47 mouse cellular contexts compared by ENCODE assay signal in the genomic region with DNA sequence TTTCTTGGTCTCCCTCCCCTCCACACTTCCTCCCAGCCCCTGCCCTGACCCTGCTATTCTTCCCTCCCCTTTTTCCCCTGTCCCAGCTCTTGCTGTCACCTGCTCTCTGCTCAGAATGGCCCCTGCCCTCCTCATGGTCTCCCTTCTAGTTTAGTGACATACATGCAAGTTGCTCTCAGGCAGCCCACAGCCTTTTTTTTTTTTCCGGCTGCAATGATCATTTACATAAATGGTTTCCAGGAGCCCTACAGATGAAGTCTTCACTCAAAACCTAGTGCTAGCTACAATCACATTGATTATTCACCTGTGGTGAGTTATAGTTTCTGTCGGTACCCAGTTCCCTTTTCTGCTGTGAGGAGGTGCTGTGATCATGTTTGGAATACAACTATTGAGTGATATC. TPM values are rescaled to one million over a fixed set of nuclear protein-coding genes. Genes with fewer than 3 reads are reported as not detected.
"Had no signal": no experiment of that assay in that cellular context is flagged by ENCODE, and none has a peak within 500 bp of the region (broad histone marks: within the 10 kb centered on the region; RNA-seq: fewer than 3 reads in every experiment).

No protein-coding gene starts in this region.

- H3K27me3 ChIP-seq: limb, embryonic 12.5 days; limb, embryonic 13.5 days; limb, embryonic 15.5 days; lung, embryonic 15.5 days; midbrain, embryonic 12.5 days; midbrain, embryonic 13.5 days; midbrain, embryonic 15.5 days; neural tube, embryonic 12.5 days had no signal

- H3K9me3 ChIP-seq: limb, embryonic 10.5 days; limb, embryonic 12.5 days; limb, embryonic 13.5 days; limb, embryonic 15.5 days; liver, embryonic 12.5 days; liver, embryonic 13.5 days; liver, embryonic 15.5 days; lung, embryonic 15.5 days; megakaryocyte, embryonic 14.5 days; midbrain, embryonic 10.5 days; midbrain, embryonic 12.5 days; midbrain, embryonic 13.5 days; midbrain, embryonic 15.5 days; neural tube, embryonic 12.5 days had no signal

- H3K36me3 ChIP-seq: limb, embryonic 10.5 days; limb, embryonic 12.5 days; limb, embryonic 13.5 days; limb, embryonic 15.5 days; liver, embryonic 12.5 days; liver, embryonic 13.5 days; liver, embryonic 15.5 days; lung, embryonic 15.5 days; midbrain, embryonic 10.5 days; midbrain, embryonic 12.5 days; midbrain, embryonic 13.5 days; midbrain, embryonic 15.5 days; neural tube, embryonic 12.5 days had no signal

- H3K9ac ChIP-seq: limb, embryonic 12.5 days; limb, embryonic 13.5 days; limb, embryonic 15.5 days; liver, embryonic 12.5 days; liver, embryonic 13.5 days; liver, embryonic 14.5 days; liver, embryonic 15.5 days; liver, postnatal 0 days; lung, embryonic 14.5 days; lung, embryonic 15.5 days; midbrain, embryonic 12.5 days; midbrain, embryonic 13.5 days; midbrain, embryonic 15.5 days; neural tube, embryonic 12.5 days had no signal

- H3K4me3 ChIP-seq: limb, embryonic 10.5 days; limb, embryonic 12.5 days; limb, embryonic 13.5 days; limb, embryonic 15.5 days; liver, embryonic 12.5 days; liver, embryonic 13.5 days; liver, embryonic 15.5 days; lung, embryonic 15.5 days; megakaryocyte, embryonic 14.5 days; midbrain, embryonic 10.5 days; midbrain, embryonic 12.5 days; midbrain, embryonic 13.5 days; midbrain, embryonic 15.5 days; myocyte; neural tube, embryonic 12.5 days had no signal

- H3K4me2 ChIP-seq: limb, embryonic 12.5 days; limb, embryonic 13.5 days; limb, embryonic 15.5 days; liver, embryonic 11.5 days; liver, embryonic 12.5 days; liver, embryonic 13.5 days; liver, embryonic 15.5 days; lung, embryonic 14.5 days; lung, embryonic 15.5 days; midbrain, embryonic 11.5 days; midbrain, embryonic 12.5 days; midbrain, embryonic 13.5 days; midbrain, embryonic 15.5 days; neural tube, embryonic 12.5 days had no signal

- H3K27ac ChIP-seq: limb, embryonic 10.5 days; limb, embryonic 12.5 days; limb, embryonic 13.5 days; limb, embryonic 15.5 days; liver, embryonic 12.5 days; liver, embryonic 13.5 days; liver, embryonic 14.5 days; liver, embryonic 15.5 days; lung, embryonic 15.5 days; macrophage; midbrain, embryonic 10.5 days; midbrain, embryonic 12.5 days; midbrain, embryonic 13.5 days; midbrain, embryonic 15.5 days; neural tube, embryonic 12.5 days had no signal

- DNase-seq: left cerebral cortex, postnatal 4 days; liver; liver, embryonic 13.5 days; liver, postnatal 0 days; lung, adult 18-20 months; lung, adult 2 months; lung, embryonic 14.5 days; lung, postnatal 10 days; lung, postnatal 14 days; lung, postnatal 36 days; lung, postnatal 4 days; midbrain, embryonic 14.5 days had no signal

- H3K4me1 ChIP-seq: limb, embryonic 10.5 days; limb, embryonic 12.5 days; limb, embryonic 13.5 days; limb, embryonic 15.5 days; liver, embryonic 12.5 days; liver, embryonic 13.5 days; lung, embryonic 15.5 days; midbrain, embryonic 10.5 days; midbrain, embryonic 12.5 days; midbrain, embryonic 13.5 days; midbrain, embryonic 15.5 days; neural tube, embryonic 12.5 days had no signal

RNA-seq across cellular contexts. Expression of a gene that starts 8.7 kb away (rescaled TPM):
- total RNA-seq: liver, adult 2 months; megakaryocyte, adult 5-6 weeks; monocyte, adult 5-6 weeks had no signal
- polyA plus RNA-seq: liver, adult 2 months; lung, adult 2 months; macrophage; myocyte had no signal

RNA-seq across cellular contexts. Expression of a gene that starts 32.7 kb away (rescaled TPM):
- total RNA-seq: left cerebral cortex, postnatal 10 days; left cerebral cortex, postnatal 14 days; left cerebral cortex, postnatal 25 days; left cerebral cortex, postnatal 36 days; left cerebral cortex, postnatal 4 days; liver, adult 2 months; megakaryocyte progenitor cell, adult 5-6 weeks; megakaryocyte, adult 5-6 weeks; megakaryocyte-erythroid progenitor cell, adult 5-6 weeks; midbrain, postnatal 0 days; monocyte, adult 5-6 weeks had no signal
- polyA plus RNA-seq: limb, embryonic 10.5 days; limb, embryonic 11.5 days; limb, embryonic 12.5 days; limb, embryonic 13.5 days; limb, embryonic 14.5 days; limb, embryonic 15.5 days; liver, adult 2 months; liver, embryonic 11.5 days; liver, embryonic 12.5 days; liver, embryonic 13.5 days; liver, embryonic 14.5 days; liver, embryonic 15.5 days; liver, embryonic 16.5 days; liver, postnatal 0 days; lung, adult 2 months; lung, embryonic 14.5 days; lung, embryonic 15.5 days; lung, embryonic 16.5 days; lung, postnatal 0 days; macrophage; midbrain, embryonic 10.5 days; midbrain, embryonic 11.5 days; midbrain, embryonic 12.5 days; midbrain, embryonic 13.5 days; midbrain, embryonic 14.5 days; midbrain, embryonic 15.5 days; midbrain, embryonic 16.5 days; midbrain, postnatal 0 days; myocyte; neural tube, embryonic 11.5 days; neural tube, embryonic 12.5 days had no signal
